Mouse (Mus musculus) common myeloid progenitor, adult 5-6 weeks (primary cell): ENCODE data around the gene Trp53tg5. TPM values are rescaled to one million over a fixed set of nuclear protein-coding genes. Genes with fewer than 3 reads are reported as not detected.

Source experiments
- total RNA-seq: library from RNA; stranded (forward); fragments of 200-1000, 187-1606 nt; gene quantifications from 2 replicates; pipeline ENCODE4 v1.2.3, GENCODE M21; 2017

The Trp53tg5 gene
- total RNA-seq, 1 experiment from 2014 or later, result not detected

Other genes starting within 250 kb of the Trp53tg5 start
- not detected in 2 replicates for gene Svs2, start 235.3 kb downstream of the Trp53tg5 start, total RNA-seq
- not detected in 2 replicates for gene Svs3b, start 217.1 kb downstream of the Trp53tg5 start, total RNA-seq
- not detected in 2 replicates for gene Svs4, start 195.3 kb downstream of the Trp53tg5 start, total RNA-seq
- not detected in 2 replicates for gene Svs3a, start 184.5 kb downstream of the Trp53tg5 start, total RNA-seq
- gene Svs6, start 157.0 kb downstream of the Trp53tg5 start, total RNA-seq, result not detected in 2 replicates
- not detected in 2 replicates for gene Svs5, start 141.0 kb downstream of the Trp53tg5 start, total RNA-seq
- gene Slpi, start 84.6 kb downstream of the Trp53tg5 start, total RNA-seq, result 10.1 and 10.4 TPM in 2 replicates
- not detected in 2 replicates for gene Rbpjl, start 70.6 kb downstream of the Trp53tg5 start, total RNA-seq
- gene Matn4, start 68.6 kb downstream of the Trp53tg5 start, total RNA-seq, result not detected in 2 replicates
- 0.05 TPM in 1 of 2 replicates, not detected in the other for gene Sdc4, start 29.8 kb downstream of the Trp53tg5 start, total RNA-seq
- 8.9 and 13.4 TPM in 2 replicates for gene Sys1, start 16.8 kb downstream of the Trp53tg5 start, total RNA-seq
- gene Gm20458, start 12.8 kb downstream of the Trp53tg5 start, total RNA-seq, result 0.46 TPM in 1 of 2 replicates, not detected in the other
- 0.18 TPM in 1 of 2 replicates, not detected in the other for gene Dbndd2, start 12.4 kb upstream of the Trp53tg5 start, total RNA-seq
- 30.6 and 33.2 TPM in 2 replicates for gene Pigt, start 23.8 kb upstream of the Trp53tg5 start, total RNA-seq
- gene Wfdc2, start 88.7 kb upstream of the Trp53tg5 start, total RNA-seq, result not detected in 2 replicates
- gene Spint3, start 99.7 kb upstream of the Trp53tg5 start, total RNA-seq, result not detected in 2 replicates
- not detected in 2 replicates for gene Wfdc6a, start 111.7 kb upstream of the Trp53tg5 start, total RNA-seq
- not detected in 2 replicates for gene Eppin, start 119.9 kb upstream of the Trp53tg5 start, total RNA-seq
- not detected in 2 replicates for gene Wfdc6b, start 139.8 kb upstream of the Trp53tg5 start, total RNA-seq
- not detected in 2 replicates for gene Wfdc8, start 139.9 kb upstream of the Trp53tg5 start, total RNA-seq
- not detected in 2 replicates for gene Wfdc16, start 165.1 kb upstream of the Trp53tg5 start, total RNA-seq
- gene Wfdc10, start 182.3 kb upstream of the Trp53tg5 start, total RNA-seq, result not detected in 2 replicates
- gene Wfdc9, start 182.9 kb upstream of the Trp53tg5 start, total RNA-seq, result not detected in 2 replicates
- not detected in 2 replicates for gene Wfdc11, start 200.4 kb upstream of the Trp53tg5 start, total RNA-seq
- gene Wfdc13, start 211.4 kb upstream of the Trp53tg5 start, total RNA-seq, result not detected in 2 replicates
- gene Spint4, start 224.8 kb upstream of the Trp53tg5 start, total RNA-seq, result not detected in 2 replicates
- gene Spint5, start 241.6 kb upstream of the Trp53tg5 start, total RNA-seq, result not detected in 2 replicates